23 mouse cellular contexts compared by ENCODE assay signal in genomic region chr1:73997341-73997740, GRCm38 (mm10).
A peak's percentile ranks its signal among the peaks of the same experiment; 100 is the strongest.
DNase-seq lines count a peak whose midpoint lies in the region; ATAC-seq and TF ChIP-seq lines count a peak whose summit lies in the region.
"Had no signal": no experiment of that assay in that cellular context is flagged by ENCODE, and none has a peak within 500 bp of the region (broad histone marks: within the 10 kb centered on the region; RNA-seq: fewer than 3 reads in every experiment).

No protein-coding gene starts in this region.

- peaks cover 24% of the 10 kb centered on the region for H3K36me3 ChIP-seq in heart, embryonic 16.5 days (ENCODE audit: control insufficient read depth, insufficient read depth)
- peaks cover 23% of the 10 kb centered on the region for H3K36me3 ChIP-seq in lung, postnatal 0 days (ENCODE audit: insufficient read depth, low read length)
- peaks cover 20% of the 10 kb centered on the region for H3K36me3 ChIP-seq in myocyte (ENCODE audit: control insufficient read depth, insufficient read depth)
- H3K36me3 ChIP-seq: hindbrain, embryonic 15.5 days; intestine, embryonic 15.5 days had no signal

- H3K4me3 ChIP-seq in heart, embryonic 16.5 days (ENCODE audit: low read length): peak overlapping the region; percentile 4; the same call in 1 of the 2 replicates
- peak overlapping the region; percentile 34 for H3K4me3 ChIP-seq in lung, postnatal 0 days (ENCODE audit: low read depth, low read length)
- H3K4me3 ChIP-seq in myocyte: no peak overlapping the region
- H3K4me3 ChIP-seq: embryonic facial prominence, embryonic 12.5 days; hindbrain, embryonic 15.5 days; intestine, embryonic 15.5 days; kidney, embryonic 15.5 days; limb, embryonic 10.5 days; stomach, embryonic 15.5 days had no signal

- H3K4me2 ChIP-seq in heart, embryonic 16.5 days (ENCODE audit: low read depth, low read length): peak overlapping the region; percentile 14; the same call in 1 of the 2 replicates
- H3K4me2 ChIP-seq in lung, postnatal 0 days (replicated peaks; ENCODE audit: low read depth, low read length): peak overlapping the region; percentile 46
- peak overlapping the region; percentile 54 for H3K4me2 ChIP-seq in myocyte (ENCODE audit: low read depth)
- H3K4me2 ChIP-seq: embryonic facial prominence, embryonic 12.5 days; hindbrain, embryonic 15.5 days; intestine, embryonic 15.5 days; kidney, embryonic 15.5 days; midbrain, embryonic 11.5 days; stomach, embryonic 15.5 days had no signal

- WGBS in heart, embryonic 16.5 days: 79% methylated on average over 6 of the region's 6 CpGs
- WGBS in lung, postnatal 0 days: 80% methylated on average over 6 of the region's 6 CpGs

- peaks cover 77% of the 10 kb centered on the region for H3K4me1 ChIP-seq in heart, embryonic 16.5 days (ENCODE audit: control insufficient read depth, insufficient read depth, low read length)
- peaks cover 32% of the 10 kb centered on the region for H3K4me1 ChIP-seq in lung, postnatal 0 days (ENCODE audit: insufficient read depth, low read depth, low read length)

- peak overlapping the region; percentile 94 for H3K27ac ChIP-seq in heart, embryonic 16.5 days (ENCODE audit: low read length)
- peak overlapping the region; percentile 95 for H3K27ac ChIP-seq in lung, postnatal 0 days (ENCODE audit: low read length)
- H3K27ac ChIP-seq: embryonic facial prominence, embryonic 12.5 days; hindbrain, embryonic 15.5 days had no signal

- intact Hi-C loops in heart, postnatal 36 days (cut with DNase I): no loop called here
- intact Hi-C loops in heart, postnatal 14 days (cut with DNase I): loop anchor here (5.0 kb wide), 1 partner anchor 35 kb away; no protein-coding TSS in a partner anchor

- no peak overlapping the region for H3ac ChIP-seq in myocyte (ENCODE audit: control insufficient read depth, insufficient read length)

- no peaks in the 10 kb centered on the region for H3K27me3 ChIP-seq in heart, embryonic 16.5 days (ENCODE audit: control insufficient read depth, insufficient read depth, low read length)
- H3K27me3 ChIP-seq in lung, postnatal 0 days (replicated peaks; ENCODE audit: insufficient read depth, low read length): no peaks in the 10 kb centered on the region
- no peaks in the 10 kb centered on the region for H3K27me3 ChIP-seq in myocyte (ENCODE audit: control insufficient read depth, insufficient read depth, insufficient read length)
- H3K27me3 ChIP-seq: embryonic facial prominence, embryonic 12.5 days; hindbrain, embryonic 15.5 days; intestine, embryonic 15.5 days; kidney, embryonic 15.5 days; stomach, embryonic 15.5 days had no signal

- TF ChIP-seq EP300 in lung, postnatal 0 days (IDR thresholded peaks at IDR 0.05): no peak

- peaks cover 6% of the 10 kb centered on the region for H3K79me2 ChIP-seq in myocyte (ENCODE audit: control insufficient read depth, insufficient read depth)

- no peak for TF ChIP-seq POLR2A in myocyte (IDR thresholded peaks at IDR 0.05; ENCODE audit: insufficient read length, low read depth)

- DNase-seq in heart, adult 11 months: peak; percentile 91
- no peak for DNase-seq in heart, postnatal 36 days
- DNase-seq in heart, postnatal 14 days: no peak
- DNase-seq in lung, postnatal 0 days (ENCODE audit: low spot score): no peak
- DNase-seq in lung, postnatal 25 days (ENCODE audit: low spot score): no peak
- DNase-seq: cerebellum, adult 11 months; cerebellum, postnatal 10 days; kidney, postnatal 4 days; layer of hippocampus, adult 9-11 months; liver, postnatal 0 days; retina, postnatal 1 day; thymus, adult 18-20 months; thymus, postnatal 4 days had no signal

- H3K9me3 ChIP-seq in heart, embryonic 16.5 days (replicated peaks; ENCODE audit: control insufficient read depth, low read length): no peaks in the 10 kb centered on the region
- H3K9me3 ChIP-seq in lung, postnatal 0 days (ENCODE audit: low read length): no peaks in the 10 kb centered on the region
- H3K9me3 ChIP-seq: embryonic facial prominence, embryonic 12.5 days; hindbrain, embryonic 15.5 days; intestine, embryonic 15.5 days; kidney, embryonic 15.5 days; limb, embryonic 10.5 days; stomach, embryonic 15.5 days had no signal

- ATAC-seq in heart, embryonic 16.5 days (replicated peaks; ENCODE audit: extremely low read depth, insufficient read depth, low FRiP score): no peak
- no peak for ATAC-seq in lung, postnatal 0 days
- ATAC-seq: forebrain, embryonic 16.5 days; intestine, embryonic 15.5 days; liver, postnatal 0 days had no signal

- peak overlapping the region; percentile 57 for H3K9ac ChIP-seq in heart, embryonic 16.5 days (ENCODE audit: low read length)
- peak overlapping the region; percentile 58 for H3K9ac ChIP-seq in lung, postnatal 0 days (replicated peaks; ENCODE audit: low read depth)
- H3K9ac ChIP-seq: embryonic facial prominence, embryonic 12.5 days; hindbrain, embryonic 15.5 days; intestine, embryonic 15.5 days; kidney, embryonic 15.5 days; liver, postnatal 0 days; stomach, embryonic 15.5 days had no signal

- TF ChIP-seq CTCF in lung, postnatal 0 days (IDR thresholded peaks at IDR 0.05): no peak

TF ChIP-seq in myocyte, 11 proteins besides CTCF, POLR2A, EP300 and RAD21:
- TF ChIP-seq MYOG (IDR thresholded peaks at IDR 0.05; ENCODE audit: control insufficient read depth in 1 of 3, insufficient read depth in 1 of 3, insufficient read length in 2 of 3, low read depth in 2 of 3) (no peak), TCF3 (IDR thresholded peaks at IDR 0.05; ENCODE audit: insufficient read length, low read depth) (no peak), TCF12 (IDR thresholded peaks at IDR 0.05; ENCODE audit: insufficient read depth, poor library complexity, severe bottlenecking) (no peak), MYOD1 (IDR thresholded peaks at IDR 0.05; ENCODE audit: control insufficient read depth in 1 of 3, insufficient read length in 2 of 3, low read depth in 2 of 3) (no peak), SRF (IDR thresholded peaks at IDR 0.05; ENCODE audit: control insufficient read depth, insufficient read length, low read depth) (no peak), REST (IDR thresholded peaks at IDR 0.05; ENCODE audit: insufficient read depth, insufficient read length) (no peak), MAX (IDR thresholded peaks at IDR 0.05; ENCODE audit: low read depth) (no peak), POLR2AphosphoS2 (IDR thresholded peaks at IDR 0.05; ENCODE audit: insufficient read length, low read depth) (no peak), CEBPB (IDR thresholded peaks at IDR 0.05; ENCODE audit: insufficient read depth, poor library complexity, severe bottlenecking) (no peak), E2F4 (IDR thresholded peaks at IDR 0.05; ENCODE audit: insufficient read depth) (no peak), USF1 (IDR thresholded peaks at IDR 0.05; ENCODE audit: low read depth) (no peak)
TF ChIP-seq in myocyte: peak in this region for 0.
